In the genomic region with DNA sequence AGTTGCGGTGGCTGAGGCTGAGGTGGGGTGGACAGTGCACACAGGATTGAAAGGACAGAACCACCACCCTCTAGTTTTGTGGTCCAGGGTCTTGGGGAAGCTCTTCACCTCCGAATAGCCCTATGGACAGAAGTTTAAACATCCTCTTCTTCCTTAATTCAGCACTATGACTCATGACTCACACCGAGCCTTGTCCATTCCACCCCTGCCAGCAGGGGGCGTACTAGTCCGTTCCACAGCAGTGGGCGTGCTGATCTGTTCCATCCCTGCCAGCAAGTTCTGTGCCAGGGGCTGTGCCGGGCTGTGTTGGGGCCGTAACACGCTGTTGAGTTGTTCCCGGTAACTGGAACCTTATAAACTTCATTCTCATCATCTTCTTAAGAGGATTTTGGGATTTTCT, we compare ENCODE assay signal across 8 mouse cellular contexts.
DNase-seq lines count a peak whose midpoint lies in the region; ATAC-seq and TF ChIP-seq lines count a peak whose summit lies in the region.

No protein-coding gene starts in this region.

- H3K9ac ChIP-seq in kidney, postnatal 0 days (ENCODE audit: low read depth, low read length), result no peak overlapping the region
- no peak overlapping the region for H3K9ac ChIP-seq in kidney, embryonic 15.5 days
- H3K9ac ChIP-seq in ES-Bruce4 (ENCODE audit: low read depth, poor library complexity, severe bottlenecking), result no peak overlapping the region

- TF ChIP-seq POLR2A in ES-Bruce4 (IDR thresholded peaks at IDR 0.05; ENCODE audit: insufficient read depth, low read length), result no peak

- no peaks in the 10 kb centered on the region for H3K36me3 ChIP-seq in kidney, postnatal 0 days (ENCODE audit: insufficient read depth, low read length)
- no peaks in the 10 kb centered on the region for H3K36me3 ChIP-seq in kidney, embryonic 15.5 days
- no peaks in the 10 kb centered on the region for H3K36me3 ChIP-seq in ES-Bruce4 (ENCODE audit: control insufficient read depth, insufficient read depth, low read length, poor library complexity, severe bottlenecking)

- no peak for ATAC-seq in CD4-positive, CD25-positive, alpha-beta regulatory T cell, adult 4 months
- no peak for ATAC-seq in kidney, postnatal 0 days (replicated peaks; ENCODE audit: low FRiP score, low read depth)
- ATAC-seq in kidney, embryonic 15.5 days (replicated peaks; ENCODE audit: low FRiP score), result no peak
- peak; percentile 45; the same call in 1 of the 2 replicates for ATAC-seq in common myeloid progenitor, adult 5-6 weeks (replicated peaks; ENCODE audit: low read depth, poor library complexity, severe bottlenecking)

- H3K4me3 ChIP-seq in kidney, postnatal 0 days (replicated peaks; ENCODE audit: low read depth, low read length), result no peak overlapping the region
- H3K4me3 ChIP-seq in kidney, embryonic 15.5 days (replicated peaks), result no peak overlapping the region
- H3K4me3 ChIP-seq in ES-Bruce4 (ENCODE audit: low read depth, low read length), result no peak overlapping the region

- peaks cover 21% of the 10 kb centered on the region for H3K27me3 ChIP-seq in kidney, postnatal 0 days (ENCODE audit: insufficient read depth, low read length)
- peaks cover 65% of the 10 kb centered on the region for H3K27me3 ChIP-seq in kidney, embryonic 15.5 days
- H3K27me3 ChIP-seq in ES-Bruce4 (ENCODE audit: control insufficient read depth, insufficient read depth, low read length, poor library complexity, severe bottlenecking), result no peaks in the 10 kb centered on the region

- no peaks in the 10 kb centered on the region for H3K9me3 ChIP-seq in kidney, postnatal 0 days (replicated peaks; ENCODE audit: low read length)
- no peaks in the 10 kb centered on the region for H3K9me3 ChIP-seq in kidney, embryonic 15.5 days (replicated peaks)
- no peaks in the 10 kb centered on the region for H3K9me3 ChIP-seq in ES-Bruce4 (replicated peaks; ENCODE audit: control insufficient read depth, insufficient read depth, low read length, poor library complexity, severe bottlenecking)

- no peak overlapping the region for H3K27ac ChIP-seq in kidney, postnatal 0 days
- H3K27ac ChIP-seq in kidney, embryonic 15.5 days, result no peak overlapping the region
- H3K27ac ChIP-seq in ES-Bruce4 (ENCODE audit: insufficient read depth, low read length), result no peak overlapping the region

- WGBS in kidney, postnatal 0 days, result 70% methylated on average over 10 of the region's 10 CpGs
- WGBS in kidney, embryonic 15.5 days, result 74% methylated on average over 10 of the region's 10 CpGs

- peak; percentile 59 for TF ChIP-seq CTCF in kidney, postnatal 0 days (IDR thresholded peaks at IDR 0.05; ENCODE audit: low read depth)
- peak; percentile 84 for TF ChIP-seq CTCF in ES-Bruce4 (IDR thresholded peaks at IDR 0.05; ENCODE audit: low read depth, low read length)

- DNase-seq in CD4-positive, CD25-positive, alpha-beta regulatory T cell, adult 2 months (ENCODE audit: low read depth, low spot score), result peak; percentile 89
- DNase-seq in kidney, postnatal 0 days (ENCODE audit: low spot score), result no peak
- DNase-seq in lung, postnatal 25 days (ENCODE audit: low spot score), result peak; percentile 11
- peak; percentile 32 to 64 for DNase-seq in urinary bladder, postnatal 4 days (ENCODE audit: low spot score in 2 of 2)

- no peaks in the 10 kb centered on the region for H3K4me1 ChIP-seq in kidney, postnatal 0 days (replicated peaks; ENCODE audit: insufficient read depth, low read length)
- H3K4me1 ChIP-seq in kidney, embryonic 15.5 days, result peaks cover 15% of the 10 kb centered on the region
- no peaks in the 10 kb centered on the region for H3K4me1 ChIP-seq in ES-Bruce4 (ENCODE audit: control insufficient read depth, insufficient read depth, low read length)

- H3K4me2 ChIP-seq in kidney, postnatal 0 days (ENCODE audit: low read length), result no peak overlapping the region
- no peak overlapping the region for H3K4me2 ChIP-seq in kidney, embryonic 15.5 days

- no peak for TF ChIP-seq EP300 in ES-Bruce4 (IDR thresholded peaks at IDR 0.05; ENCODE audit: insufficient read depth, low read depth, low read length)
